Mouse (Mus musculus) lung, postnatal 4 days (tissue): ENCODE data around the gene Fgf13.

ENCODE experiments used
- DNase-seq, 2 experiments: peaks; one replicate each; pipeline ENCODE4 v3.0.0; 2021

Fgf13 gene

DNA sequence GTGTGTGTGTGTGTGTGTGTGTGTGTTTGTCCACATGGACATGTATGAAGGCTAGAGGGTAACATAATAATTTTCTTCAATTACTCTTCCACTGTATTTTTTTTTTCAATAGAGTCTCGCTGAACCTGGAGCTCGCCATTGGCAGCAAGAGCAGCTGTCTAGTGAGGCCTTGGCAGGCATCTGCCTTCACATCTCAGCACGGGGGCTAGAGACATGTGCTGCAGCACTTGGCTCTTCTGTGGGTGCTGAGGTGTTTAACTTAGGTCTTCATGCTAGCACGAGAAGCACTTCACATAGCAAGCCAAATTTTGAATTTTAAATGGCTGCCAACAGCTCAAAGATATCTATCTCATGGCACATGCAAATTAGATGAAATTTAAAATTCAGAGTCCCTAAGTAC, 380.9 kb downstream of the Fgf13 start:
- DNase-seq: no peak

DNA sequence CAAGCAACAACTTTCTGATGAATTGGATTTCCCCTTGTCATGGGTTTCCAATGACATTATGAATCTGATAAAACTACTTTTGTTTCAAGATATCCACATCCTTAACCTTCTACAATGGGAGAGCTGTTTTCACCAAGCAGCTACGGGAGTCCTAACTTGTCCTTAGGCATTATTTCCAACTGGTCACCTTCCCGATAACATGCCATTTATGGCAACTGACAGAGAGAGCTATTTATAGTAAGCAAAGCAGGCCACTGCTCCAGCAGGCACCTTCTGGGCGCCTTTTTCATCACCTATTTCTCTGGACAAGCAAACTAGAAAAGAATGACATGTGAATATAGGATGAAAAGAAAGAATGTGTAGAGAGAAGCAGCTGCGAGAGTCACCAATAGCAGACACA, 385.5 kb downstream of the Fgf13 start:
- no peak for DNase-seq

DNA sequence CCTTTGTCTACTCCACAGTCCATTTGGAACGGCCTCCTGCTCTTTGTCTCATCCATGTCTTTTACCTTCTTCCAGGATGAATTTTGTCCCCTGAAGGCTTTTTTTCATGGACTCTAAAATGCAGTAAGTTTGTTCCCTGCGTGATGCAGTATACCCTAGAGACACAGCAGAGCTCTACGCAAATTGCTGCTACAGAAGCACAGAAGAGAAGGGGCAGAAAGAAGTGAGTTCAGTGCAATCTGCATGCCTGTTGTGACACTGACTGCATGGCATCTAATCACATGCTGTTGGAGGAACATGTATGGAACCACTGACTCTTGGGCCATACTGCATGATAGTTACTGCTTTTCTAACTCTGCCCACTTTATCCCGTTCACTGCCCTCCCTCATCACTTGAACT, 388.2 kb downstream of the Fgf13 start:
- DNase-seq: no peak

DNA sequence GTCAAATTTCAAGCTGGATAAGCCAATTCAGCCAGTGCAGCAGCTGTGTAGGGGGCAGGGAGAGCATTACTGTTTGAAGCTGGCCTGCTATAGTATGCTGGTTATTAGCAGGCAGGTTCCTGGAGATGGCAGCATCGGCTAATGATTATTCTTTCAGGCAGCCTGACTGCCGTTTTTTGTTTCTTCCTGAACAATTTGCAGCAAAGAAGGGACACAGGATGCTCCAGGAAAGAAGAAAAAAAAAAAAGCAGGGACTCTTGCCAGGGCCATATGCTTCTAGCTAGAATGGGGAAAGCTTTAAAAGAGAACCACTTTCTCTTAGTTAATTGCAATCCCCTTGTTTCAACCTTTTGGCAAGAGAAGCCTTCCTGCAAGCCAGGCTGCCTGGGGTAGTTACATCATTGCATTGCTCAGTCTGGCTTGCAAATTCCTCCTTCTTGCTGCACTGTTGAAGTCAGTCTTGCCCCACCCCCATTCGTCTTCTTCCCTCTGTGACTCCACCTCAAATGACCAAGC, 388.7 kb downstream of the Fgf13 start:
- DNase-seq: peak; percentile 4 to 18

DNA sequence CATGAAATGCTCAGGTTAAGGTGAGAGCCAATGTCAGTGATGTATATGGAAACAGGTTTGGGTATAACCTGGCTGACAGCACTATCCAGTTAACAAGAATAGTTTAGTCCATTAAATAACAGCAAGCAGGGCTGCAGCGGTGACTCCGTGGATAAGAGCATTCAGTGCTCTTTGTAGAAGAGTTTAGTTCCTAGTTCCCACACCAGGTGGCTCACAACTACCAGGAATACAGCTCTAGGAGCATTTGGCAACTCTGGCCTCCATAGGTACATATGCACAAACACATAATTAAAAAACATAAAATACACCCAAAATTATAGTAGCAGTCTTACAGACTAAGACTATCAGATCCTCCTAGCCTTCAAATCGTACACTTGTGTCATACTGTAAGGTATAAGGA, 390.2 kb downstream of the Fgf13 start:
- no peak for DNase-seq

DNA sequence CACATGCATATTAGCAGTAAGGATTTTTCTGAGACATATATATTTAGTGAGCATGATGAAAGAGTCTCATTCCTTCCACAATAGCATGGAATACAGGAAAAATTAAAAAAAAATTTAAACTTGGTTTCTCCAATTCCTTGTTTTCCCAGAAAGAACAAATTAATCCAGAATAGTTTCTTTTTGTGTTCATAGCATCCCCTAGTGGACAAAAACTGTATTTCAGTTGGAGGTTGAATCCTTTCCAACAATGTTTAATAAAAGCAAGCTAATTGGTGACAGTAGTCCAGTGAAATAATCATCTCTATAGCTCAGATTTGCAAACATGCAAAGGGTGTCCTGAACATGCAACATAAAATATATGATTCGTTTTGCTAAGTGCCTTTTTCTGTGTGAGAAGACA, 395.7 kb downstream of the Fgf13 start:
- DNase-seq: no peak

DNA sequence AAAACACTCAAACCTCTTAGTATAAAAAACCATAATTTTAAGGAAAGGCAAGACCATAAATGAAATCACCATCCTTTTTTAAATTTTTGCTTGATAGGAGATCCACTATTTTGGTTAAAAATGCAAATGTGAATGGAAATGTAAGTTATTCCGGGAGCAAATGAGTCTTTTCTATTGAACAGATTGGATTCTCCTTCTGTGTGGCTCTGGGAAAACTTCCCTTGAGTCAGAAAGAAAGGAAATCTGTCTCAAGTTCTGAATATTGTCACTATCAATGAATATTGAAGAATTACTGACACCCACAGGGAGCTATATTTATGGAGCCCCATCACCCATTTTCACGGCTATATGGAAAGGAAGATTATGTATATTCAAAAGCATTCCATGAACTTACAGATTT, 401.1 kb downstream of the Fgf13 start:
- no peak for DNase-seq

DNA sequence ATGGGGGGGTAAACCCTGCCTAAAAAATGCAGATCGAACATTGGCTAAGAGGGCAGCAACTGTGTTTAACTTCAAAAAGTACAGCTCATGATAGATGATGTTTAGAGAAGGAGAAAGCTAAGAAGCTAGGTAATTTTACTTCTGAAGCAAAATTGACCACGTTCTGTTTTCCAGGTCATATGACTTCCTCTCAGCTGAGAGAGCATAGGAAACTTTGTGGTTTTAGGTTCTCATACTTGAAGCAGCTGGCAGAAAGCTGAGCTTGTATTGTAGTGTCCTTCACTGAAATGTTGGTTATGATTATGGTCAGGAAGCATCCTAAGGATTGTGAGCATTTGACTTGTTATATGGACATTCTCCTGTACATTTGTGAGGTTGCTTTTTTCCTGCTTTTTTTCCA, 425.9 kb downstream of the Fgf13 start:
- DNase-seq: no peak

DNA sequence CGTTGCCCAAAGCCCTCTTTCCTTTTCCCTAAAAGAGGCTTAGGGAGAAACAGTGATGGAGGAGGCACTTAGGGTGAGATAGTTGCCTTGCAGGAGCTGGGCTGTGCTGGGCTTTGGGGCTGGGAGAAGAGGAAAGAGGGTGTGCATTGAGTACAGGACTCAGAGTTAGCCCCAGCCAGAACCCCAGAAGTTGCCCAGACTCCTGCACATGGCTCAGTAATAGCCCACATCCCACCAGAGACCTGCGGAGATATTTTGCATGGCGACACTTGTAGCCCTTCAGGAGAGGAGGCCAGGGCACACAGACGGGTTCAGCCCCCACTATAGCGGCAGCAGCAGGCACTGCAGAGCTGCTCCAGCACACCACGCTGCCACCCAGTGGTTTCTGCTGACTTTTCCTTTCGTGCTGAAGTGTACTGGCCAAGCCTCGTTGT, 432.9 kb downstream of the Fgf13 start:
- peak; percentile 13 to 20 for DNase-seq

DNA sequence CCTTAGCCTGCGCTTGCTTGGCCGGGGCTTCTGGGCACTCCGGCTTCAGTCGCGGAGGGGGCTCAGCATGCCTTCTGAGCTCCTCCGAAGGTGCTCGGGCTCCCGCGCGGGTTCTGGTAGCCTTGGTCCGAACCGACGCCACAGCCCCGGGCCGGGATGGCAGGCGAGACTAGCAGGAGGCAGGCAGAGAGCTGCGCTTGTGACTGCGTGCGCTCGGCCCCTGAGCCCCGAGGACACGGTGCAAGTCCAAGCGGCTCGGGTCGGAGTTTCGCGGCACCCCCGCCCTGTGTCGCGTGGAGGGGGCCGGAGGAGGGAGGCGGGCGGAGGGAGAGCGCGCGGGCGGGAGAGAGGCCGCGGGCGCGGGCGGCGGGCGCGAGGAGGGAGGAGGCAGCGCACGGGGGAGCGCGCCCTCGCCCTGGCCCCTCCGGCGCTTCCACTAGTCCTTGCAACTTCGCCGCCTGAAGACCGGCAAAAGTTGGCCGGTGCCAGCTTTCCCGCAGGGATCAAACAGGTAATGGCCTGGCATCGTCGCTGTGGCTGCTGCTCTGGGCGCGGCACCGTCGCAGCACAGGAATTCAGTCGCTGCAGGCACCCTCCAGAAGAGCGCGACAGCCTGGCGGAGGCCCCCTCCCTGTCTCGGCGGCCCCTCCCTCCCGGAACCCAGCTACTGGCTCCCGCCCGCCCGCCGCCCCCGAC, 433.6 kb downstream of the Fgf13 start:
- DNase-seq: peak; percentile 4 to 18

DNA sequence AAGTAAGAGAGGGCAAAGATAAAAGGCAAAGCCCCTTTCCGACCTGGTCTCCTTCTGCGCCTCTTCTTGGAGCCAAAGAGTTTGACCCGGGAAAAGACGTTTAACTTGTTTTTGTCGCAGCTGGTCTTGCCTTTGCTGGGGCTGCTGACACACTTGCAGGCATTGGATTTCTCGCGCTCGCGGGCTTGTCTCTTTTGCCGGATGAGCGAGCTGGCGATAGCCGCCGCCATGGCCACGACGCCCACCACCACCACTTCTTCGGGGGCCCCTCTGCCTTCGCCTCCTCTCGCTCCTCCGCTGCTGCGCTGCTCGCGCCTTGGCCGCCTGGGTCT, 434.1 kb downstream of the Fgf13 start:
- DNase-seq: no peak

DNA sequence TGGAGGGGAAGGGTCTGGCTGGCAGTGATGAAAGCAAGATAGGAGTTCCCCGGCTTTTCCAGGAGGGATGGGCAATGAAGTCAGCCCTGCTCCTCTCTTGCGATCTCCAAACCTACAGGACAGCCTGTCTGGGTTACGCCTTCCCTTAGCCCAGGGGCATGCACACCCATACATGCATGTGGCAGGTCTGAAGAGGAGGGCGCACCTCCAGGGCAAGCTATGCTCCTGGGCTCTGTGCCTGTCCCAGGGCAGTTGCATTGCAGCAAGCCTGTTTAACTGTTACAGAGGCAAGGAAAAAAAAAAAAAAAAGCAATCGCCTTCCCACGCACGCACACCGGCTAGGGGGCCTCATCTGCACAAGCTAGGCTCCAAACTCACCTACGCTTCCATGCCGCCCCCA, 434.5 kb downstream of the Fgf13 start:
- DNase-seq: peak in 1 of 2 experiments; percentile 10

DNA sequence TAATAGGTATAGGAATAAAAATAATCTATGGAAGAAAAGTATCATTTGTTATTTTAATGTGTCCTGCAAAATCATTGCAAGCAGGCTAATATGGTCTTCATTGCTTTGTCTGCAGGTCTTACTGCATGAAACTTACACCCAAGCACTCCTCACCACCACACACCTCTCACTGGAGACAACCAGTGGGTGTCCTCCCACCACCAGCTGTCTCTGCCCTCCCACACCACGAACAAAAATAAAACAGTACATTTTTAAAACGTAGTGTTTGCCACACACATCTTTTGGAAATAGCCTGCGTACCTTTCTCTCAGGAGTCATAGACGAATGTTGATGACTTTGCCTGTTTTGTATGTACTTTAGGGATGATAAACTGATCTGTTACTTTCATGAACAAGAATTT, 441.2 kb downstream of the Fgf13 start:
- DNase-seq: no peak

DNA sequence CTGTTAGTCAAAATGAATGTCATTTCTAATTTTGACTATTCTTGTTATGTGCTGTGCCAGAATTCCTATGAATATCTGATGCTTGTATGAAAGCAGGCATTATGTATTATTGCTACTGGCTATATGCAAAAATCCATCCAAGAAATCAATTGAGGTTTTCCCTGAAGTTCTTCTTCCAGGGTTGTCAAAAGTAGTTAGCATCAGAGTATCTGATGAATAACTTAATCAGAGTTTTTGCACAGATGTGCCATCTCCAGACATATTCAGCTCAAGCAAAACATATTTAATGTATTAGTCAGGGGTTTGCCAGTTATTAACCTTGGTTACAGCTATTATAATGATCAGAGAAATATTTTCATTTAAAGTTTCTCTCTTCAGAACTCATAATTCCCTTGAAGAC, 454.7 kb downstream of the Fgf13 start:
- no peak for DNase-seq

DNA sequence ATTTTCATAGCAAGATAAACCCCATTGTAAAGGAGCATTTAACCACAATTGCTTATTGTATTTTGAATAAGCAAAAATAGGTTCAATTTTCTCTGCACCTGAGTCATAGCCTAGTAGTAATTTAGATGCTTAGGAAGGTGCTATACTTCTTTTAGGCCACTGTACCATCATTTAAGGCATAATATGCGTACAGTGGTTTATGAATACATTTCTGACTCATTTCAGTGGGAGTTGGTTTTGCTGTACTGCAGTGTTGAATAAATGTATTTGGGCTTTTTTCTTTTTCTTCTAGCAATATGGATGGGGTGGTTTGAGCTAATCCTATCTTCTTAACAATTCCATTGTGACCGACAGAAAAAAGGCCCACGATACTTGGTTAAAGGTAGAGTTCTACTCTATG, 481.9 kb downstream of the Fgf13 start:
- DNase-seq: no peak

DNA sequence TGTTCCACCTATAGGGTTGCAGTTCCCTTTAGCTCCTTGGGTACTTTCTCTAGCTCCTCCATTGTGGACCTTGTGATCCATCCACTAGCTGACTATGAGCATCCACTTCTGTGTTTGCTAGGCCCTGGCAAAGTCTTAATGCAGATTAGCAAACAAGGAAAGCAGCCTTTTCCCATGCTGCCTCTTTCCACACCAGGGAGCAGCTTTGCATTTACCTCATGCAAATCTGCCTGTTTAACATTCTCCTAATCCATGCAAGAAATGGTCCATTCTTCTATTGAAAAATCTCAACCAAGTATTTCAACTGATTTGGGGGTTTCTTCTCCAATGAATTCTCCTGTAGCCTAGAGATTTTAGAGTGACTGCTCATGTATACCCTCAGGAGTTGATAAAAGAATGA, 487.4 kb downstream of the Fgf13 start:
- DNase-seq: no peak

DNA sequence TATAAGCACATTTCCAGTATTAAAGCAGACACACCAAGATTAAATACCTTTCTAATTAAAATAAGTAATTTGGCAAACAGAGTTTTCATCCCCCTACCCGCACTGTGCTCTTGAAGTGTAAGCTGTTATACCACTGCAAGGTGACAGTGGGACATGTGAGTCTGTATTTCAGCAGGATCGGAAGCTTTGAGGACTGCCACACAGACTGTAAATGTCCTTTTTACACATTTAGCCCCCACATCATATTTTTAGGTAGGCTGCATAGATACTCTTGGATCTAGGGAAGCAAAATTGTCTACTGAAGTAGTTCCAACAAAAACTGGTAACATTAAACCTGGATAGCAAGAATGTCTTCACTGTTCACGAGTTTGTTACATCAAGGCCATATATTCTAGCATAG, 495.8 kb downstream of the Fgf13 start:
- no peak for DNase-seq

DNA sequence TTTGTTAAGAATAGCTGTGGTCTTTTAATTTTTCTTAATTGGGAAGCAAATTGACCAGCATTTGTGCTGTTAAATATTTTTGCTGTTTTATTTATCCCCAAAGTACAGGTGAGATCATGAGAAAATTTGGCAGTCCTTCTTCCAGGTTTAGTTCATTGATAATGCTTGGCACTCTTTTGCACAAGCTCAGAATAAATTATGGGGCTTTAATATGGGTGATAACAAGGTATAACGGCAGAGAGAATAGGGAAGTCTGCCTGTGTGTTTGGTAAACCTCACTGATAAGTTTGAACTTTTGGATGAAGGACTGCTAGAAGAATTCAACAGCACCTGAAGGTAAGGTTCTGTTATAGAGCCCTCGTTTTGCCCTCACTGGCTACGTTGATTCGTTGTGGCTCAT, 504.7 kb downstream of the Fgf13 start:
- DNase-seq: no peak

DNA sequence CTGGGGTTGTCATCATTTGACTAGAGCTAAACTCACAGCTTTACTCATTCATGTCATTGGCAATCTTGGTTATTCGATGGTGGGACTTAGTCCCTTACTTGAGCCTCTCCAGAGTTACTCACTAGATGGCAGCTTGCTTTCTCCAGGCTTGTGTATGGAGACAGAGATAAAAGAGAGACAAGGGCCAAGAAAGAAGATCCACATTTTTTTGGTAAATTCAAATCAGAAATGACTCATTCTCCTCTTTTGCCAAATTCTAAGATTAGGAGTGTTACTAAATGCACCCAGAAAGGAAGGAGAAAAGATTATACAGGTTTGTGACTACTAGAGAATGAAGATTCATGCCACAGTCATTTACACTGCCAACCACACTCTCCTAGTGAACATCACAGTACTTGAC, 532.9 kb downstream of the Fgf13 start:
- DNase-seq: no peak
